Mouse (Mus musculus) forebrain, embryonic 12.5 days (tissue): Measurements from ENCODE around the gene Map3k5. TPM values are rescaled to one million over a fixed set of nuclear protein-coding genes. Genes with fewer than 3 reads are reported as not detected.

Source experiments
- ATAC-seq: fragments of 200-750 bp; cut with Nextera tagmentation; 2 replicates; pipeline ENCODE4 v1.8.0; 2017; ENCODE audit warnings: moderate TSS enrichment; ENCODE audit not compliant: low FRiP score
- H3K27ac ChIP-seq: fragments of 300-500 bp; sonication (generic); 2 replicates; pipeline ENCODE4 v1.5.1; 2016; ENCODE audit warnings: mild to moderate bottlenecking
- H3K27me3 ChIP-seq: fragments of 300-500 bp; sonication (generic); 2 replicates; pipeline ENCODE4 v1.6.1; 2016; ENCODE audit warnings: mild to moderate bottlenecking
- H3K36me3 ChIP-seq: fragments of 300-500 bp; sonication (generic); replicated peaks from 2 replicates; pipeline ENCODE4 v1.6.1; 2016; ENCODE audit warnings: mild to moderate bottlenecking
- H3K4me1 ChIP-seq: fragments of 300-500 bp; sonication (generic); 2 replicates; pipeline ENCODE4 v1.6.1; 2016
- H3K4me2 ChIP-seq: fragments of 300-500 bp; sonication (generic); 2 replicates; pipeline ENCODE4 v1.6.1; 2016; ENCODE audit warnings: mild to moderate bottlenecking, moderate library complexity
- H3K4me3 ChIP-seq: fragments of 300-500 bp; sonication (generic); replicated peaks from 2 replicates; pipeline ENCODE4 v1.5.1; 2016; ENCODE audit warnings: mild to moderate bottlenecking
- H3K9ac ChIP-seq: fragments of 300-500 bp; sonication (generic); 2 replicates; pipeline ENCODE4 v1.6.1; 2016; ENCODE audit warnings: mild to moderate bottlenecking
- H3K9me3 ChIP-seq: fragments of 300-500 bp; sonication (generic); 2 replicates; pipeline ENCODE4 v1.6.1; 2016
- WGBS: fragments of 180-500 bp; shearing (Covaris S2); methylation state at CpG from one replicate; pipeline ENCODE4 v1.1.7; 2016; 5-methylcytosine and 5-hydroxymethylcytosine counted together
- polyA plus RNA-seq: library from polyadenylated mRNA; unstranded; fragments of >200 nt; fragmentation: Nextera tagmentation; extraction: Ambion mirVana; gene quantifications from 2 replicates; pipeline ENCODE4 v1.2.1, GENCODE M21; 2016

The Map3k5 gene
- polyA plus RNA-seq, 1 experiment from 2014 or later = 0.64 TPM

GRCm38 (mm10) chr10:20000408-20000770 is 66.1 kb downstream of the Map3k5 start:
- ATAC-seq = no peak
- H3K4me1 ChIP-seq = peaks cover 11% of the 10 kb centered on the region
- no peak overlapping the region for H3K9ac ChIP-seq
- H3K4me3 ChIP-seq = no peak overlapping the region
- no peak overlapping the region for H3K27ac ChIP-seq
- no peaks in the 10 kb centered on the region for H3K36me3 ChIP-seq
- H3K9me3 ChIP-seq = no peaks in the 10 kb centered on the region
- no peak overlapping the region for H3K4me2 ChIP-seq
- WGBS = 58% methylated on average over 8 of the region's 8 CpGs
- no peaks in the 10 kb centered on the region; the same call in 1 of the 2 replicates for H3K27me3 ChIP-seq

GRCm38 (mm10) chr10:20001990-20002389 is 67.7 kb downstream of the Map3k5 start:
- no peaks in the 10 kb centered on the region for H3K9me3 ChIP-seq
- 10% methylated on average over 5 of the region's 5 CpGs for WGBS
- H3K9ac ChIP-seq = no peak overlapping the region
- no peak overlapping the region for H3K27ac ChIP-seq
- no peak overlapping the region for H3K4me2 ChIP-seq
- H3K27me3 ChIP-seq = no peaks in the 10 kb centered on the region; the same call in 1 of the 2 replicates
- ATAC-seq = 0 out of 2 replicates have a peak, but pooled peaks have one; percentile 33
- H3K4me1 ChIP-seq = peaks cover 18% of the 10 kb centered on the region
- no peaks in the 10 kb centered on the region for H3K36me3 ChIP-seq
- H3K4me3 ChIP-seq = no peak overlapping the region

GRCm38 (mm10) chr10:20003006-20003405 is 68.7 kb downstream of the Map3k5 start:
- no peak for ATAC-seq
- Histone ChIP-seq H3K4me2 (no peak overlapping the region), H3K4me3 (no peak overlapping the region), H3K36me3 (no peaks in the 10 kb centered on the region), H3K27ac (no peak overlapping the region), H3K9me3 (no peaks in the 10 kb centered on the region), H3K9ac (no peak overlapping the region), H3K27me3 (no peaks in the 10 kb centered on the region; the same call in 1 of the 2 replicates), H3K4me1 (peaks cover 18% of the 10 kb centered on the region)
- WGBS = 20% methylated on average over 5 of the region's 5 CpGs

- WGBS = 78% methylated on average over 4 of the region's 4 CpGs
- no peak overlapping the region for H3K9ac ChIP-seq
- no peaks in the 10 kb centered on the region for H3K36me3 ChIP-seq
- no peaks in the 10 kb centered on the region for H3K9me3 ChIP-seq
- ATAC-seq = no peak
- H3K27me3 ChIP-seq = no peaks in the 10 kb centered on the region; the same call in 1 of the 2 replicates
- no peak overlapping the region for H3K4me2 ChIP-seq
- H3K27ac ChIP-seq = no peak overlapping the region
- peaks cover 18% of the 10 kb centered on the region for H3K4me1 ChIP-seq
- H3K4me3 ChIP-seq = no peak overlapping the region
These were observed 70.5 kb downstream of the Map3k5 start for GRCm38 (mm10) chr10:20004786-20005185.

- H3K36me3 ChIP-seq = no peaks in the 10 kb centered on the region
- 92% methylated on average over 6 of the region's 6 CpGs for WGBS
- H3K4me3 ChIP-seq = no peak overlapping the region
- H3K9ac ChIP-seq = no peak overlapping the region
- H3K27me3 ChIP-seq = no peaks in the 10 kb centered on the region; the same call in 1 of the 2 replicates
- no peak overlapping the region for H3K4me2 ChIP-seq
- no peak for ATAC-seq
- H3K4me1 ChIP-seq = peaks cover 18% of the 10 kb centered on the region
- no peaks in the 10 kb centered on the region for H3K9me3 ChIP-seq
- H3K27ac ChIP-seq = no peak overlapping the region
These were observed 71.2 kb downstream of the Map3k5 start for GRCm38 (mm10) chr10:20005491-20005952.

- H3K27ac ChIP-seq = no peak overlapping the region
- WGBS = 50% methylated on average over 17 of the region's 17 CpGs
- H3K36me3 ChIP-seq = no peaks in the 10 kb centered on the region
- H3K9me3 ChIP-seq = no peaks in the 10 kb centered on the region
- peaks cover 18% of the 10 kb centered on the region for H3K4me1 ChIP-seq
- H3K4me2 ChIP-seq = no peak overlapping the region
- H3K4me3 ChIP-seq = no peak overlapping the region
- H3K27me3 ChIP-seq = no peaks in the 10 kb centered on the region; the same call in 1 of the 2 replicates
- no peak overlapping the region for H3K9ac ChIP-seq
- no peak for ATAC-seq
These were observed 72.2 kb downstream of the Map3k5 start for GRCm38 (mm10) chr10:20006333-20007093.

GRCm38 (mm10) chr10:20009310-20009709 is 75.0 kb downstream of the Map3k5 start:
- Histone ChIP-seq H3K4me3 (no peak overlapping the region), H3K9me3 (no peaks in the 10 kb centered on the region), H3K4me1 (0 out of 2 replicates have a peak, but pooled peaks cover 6% of the 10 kb centered on the region), H3K9ac (no peak overlapping the region), H3K27me3 (no peaks in the 10 kb centered on the region; the same call in 1 of the 2 replicates), H3K27ac (no peak overlapping the region), H3K36me3 (no peaks in the 10 kb centered on the region), H3K4me2 (no peak overlapping the region)
- 88% methylated on average over 6 of the region's 6 CpGs for WGBS
- no peak for ATAC-seq

- WGBS = 92% methylated on average over 3 of the region's 3 CpGs
- H3K4me2 ChIP-seq = no peak overlapping the region
These were observed 75.7 kb downstream of the Map3k5 start for GRCm38 (mm10) chr10:20010018-20010417.

GRCm38 (mm10) chr10:20018406-20018805 is 84.1 kb downstream of the Map3k5 start:
- Histone ChIP-seq H3K36me3 (no peaks in the 10 kb centered on the region), H3K9me3 (peaks cover 8% of the 10 kb centered on the region), H3K4me2 (no peak overlapping the region), H3K4me1 (no peaks in the 10 kb centered on the region; the same call in 1 of the 2 replicates), H3K27ac (no peak overlapping the region), H3K27me3 (no peaks in the 10 kb centered on the region), H3K4me3 (no peak overlapping the region), H3K9ac (no peak overlapping the region)
- 92% methylated on average over 10 of the region's 10 CpGs for WGBS
- no peak for ATAC-seq

More at GRCm38 (mm10) chr10:20010018-20010417, 75.7 kb downstream of the Map3k5 start:
- no peaks in the 10 kb centered on the region; the same call in 1 of the 2 replicates for H3K27me3 ChIP-seq
- H3K27ac ChIP-seq = no peak overlapping the region
- H3K9ac ChIP-seq = no peak overlapping the region
- 0 out of 2 replicates have a peak, but pooled peaks cover 6% of the 10 kb centered on the region for H3K4me1 ChIP-seq
- no peak overlapping the region for H3K4me3 ChIP-seq
- ATAC-seq = no peak
- no peaks in the 10 kb centered on the region for H3K36me3 ChIP-seq
- H3K9me3 ChIP-seq = no peaks in the 10 kb centered on the region

GRCm38 (mm10) chr10:20018806-20019205 is 84.5 kb downstream of the Map3k5 start:
- H3K4me2 ChIP-seq = no peak overlapping the region
- H3K27me3 ChIP-seq = no peaks in the 10 kb centered on the region
- H3K9me3 ChIP-seq = peaks cover 8% of the 10 kb centered on the region
- H3K4me1 ChIP-seq = no peaks in the 10 kb centered on the region; the same call in 1 of the 2 replicates
- H3K9ac ChIP-seq = no peak overlapping the region
- no peaks in the 10 kb centered on the region for H3K36me3 ChIP-seq
- WGBS = 92% methylated on average over 3 of the region's 3 CpGs
- H3K27ac ChIP-seq = no peak overlapping the region
- no peak overlapping the region for H3K4me3 ChIP-seq
- no peak for ATAC-seq

- peaks cover 8% of the 10 kb centered on the region for H3K9me3 ChIP-seq
- no peak overlapping the region for H3K9ac ChIP-seq
- no peak for ATAC-seq
- no peak overlapping the region for H3K4me2 ChIP-seq
- no peaks in the 10 kb centered on the region; the same call in 1 of the 2 replicates for H3K4me1 ChIP-seq
- no peaks in the 10 kb centered on the region for H3K27me3 ChIP-seq
- H3K27ac ChIP-seq = no peak overlapping the region
- no peaks in the 10 kb centered on the region for H3K36me3 ChIP-seq
- WGBS = 87% methylated on average over 6 of the region's 6 CpGs
- no peak overlapping the region for H3K4me3 ChIP-seq
These were observed 87.0 kb downstream of the Map3k5 start for GRCm38 (mm10) chr10:20021256-20021655.

- no peak overlapping the region for H3K9ac ChIP-seq
- no peaks in the 10 kb centered on the region for H3K36me3 ChIP-seq
- ATAC-seq = no peak
- H3K4me3 ChIP-seq = no peak overlapping the region
- H3K4me1 ChIP-seq = no peaks in the 10 kb centered on the region; the same call in 1 of the 2 replicates
- no peak overlapping the region for H3K4me2 ChIP-seq
- peaks cover 8% of the 10 kb centered on the region for H3K9me3 ChIP-seq
- no peak overlapping the region for H3K27ac ChIP-seq
- H3K27me3 ChIP-seq = no peaks in the 10 kb centered on the region
- WGBS = 84% methylated on average over 15 of the region's 15 CpGs
These were observed 87.6 kb downstream of the Map3k5 start for GRCm38 (mm10) chr10:20021670-20022468.
